Mouse (Mus musculus): ENCODE measurements at regions not wholly inside any gene's neighbourhood (a gene's known extent, or its start where the extent isn't known, plus 50 kb on each side); places are given as distances from the start of the nearest gene placed in this dataset.

DNA sequence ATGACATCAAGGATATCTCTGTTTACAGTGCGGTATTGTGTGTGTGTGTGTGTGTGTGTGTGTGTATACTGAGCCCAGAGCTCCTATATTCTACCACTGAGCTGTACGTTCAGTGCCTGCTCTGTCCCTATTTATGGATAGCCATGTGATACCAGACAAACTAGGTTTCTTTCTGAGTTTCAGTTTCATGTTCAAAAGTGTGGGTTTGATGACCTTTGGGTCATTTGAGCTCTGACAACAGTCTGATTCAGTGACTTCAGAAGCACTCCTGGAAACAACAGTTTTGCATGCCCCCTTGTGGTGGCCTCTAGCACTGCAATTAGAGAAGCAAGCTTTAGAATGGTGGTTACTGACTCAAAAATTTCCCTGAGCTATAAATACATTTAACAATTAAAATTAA lies 50.9 kb upstream of the Tent2 start:
- Histone ChIP-seq H3K4me3 (replicated peaks; ENCODE audit: low read length) (no peak overlapping the region), H3K9me3 (ENCODE audit: control insufficient read depth, low read length) (no peaks in the 10 kb centered on the region), H3K36me3 (replicated peaks; ENCODE audit: control insufficient read depth, insufficient read depth) (no peaks in the 10 kb centered on the region), H3K27me3 (ENCODE audit: control insufficient read depth, insufficient read depth, low read length) (no peaks in the 10 kb centered on the region), H3K27ac (no peak overlapping the region), H3K4me2 (replicated peaks) (no peak overlapping the region), H3K9ac (no peak overlapping the region), H3K4me1 (replicated peaks; ENCODE audit: control insufficient read depth, insufficient read depth, low read length) (no peaks in the 10 kb centered on the region)
- DNase-seq (ENCODE audit: low spot score) (peak; percentile 87), ATAC-seq (ENCODE audit: low FRiP score) (no peak)
- 93% methylated on average over 2 of the region's 2 CpGs for WGBS

- WGBS = 86% methylated on average over 4 of the region's 4 CpGs
Measured at GRCm38 (mm10) chr13:93248711-93249110, 50.7 kb upstream of the Homer1 start.

More at GRCm38 (mm10) chr13:93248711-93249110, 50.7 kb upstream of the Homer1 start:
- H3K9me3 ChIP-seq (ENCODE audit: control insufficient read depth, low read length) = no peaks in the 10 kb centered on the region
- H3K27me3 ChIP-seq (ENCODE audit: control insufficient read depth, insufficient read depth, low read length) = no peaks in the 10 kb centered on the region
- H3K36me3 ChIP-seq (replicated peaks; ENCODE audit: control insufficient read depth, insufficient read depth) = no peaks in the 10 kb centered on the region
- DNase-seq (ENCODE audit: low spot score) (no peak), ATAC-seq (ENCODE audit: low FRiP score) (no peak)
- no peak overlapping the region for H3K4me3 ChIP-seq (replicated peaks; ENCODE audit: low read length)
- H3K9ac ChIP-seq = no peak overlapping the region
- no peak overlapping the region for H3K27ac ChIP-seq
- no peaks in the 10 kb centered on the region for H3K4me1 ChIP-seq (replicated peaks; ENCODE audit: control insufficient read depth, insufficient read depth, low read length)
- H3K4me2 ChIP-seq (replicated peaks) = no peak overlapping the region
